Mouse (Mus musculus): ENCODE data around the gene S100a5. TPM values are rescaled to one million over a fixed set of nuclear protein-coding genes. Genes with fewer than 3 reads are reported as not detected.

Gene S100a5
- polyA plus RNA-seq, 1 experiment from 2014 or later, result not detected

DNA sequence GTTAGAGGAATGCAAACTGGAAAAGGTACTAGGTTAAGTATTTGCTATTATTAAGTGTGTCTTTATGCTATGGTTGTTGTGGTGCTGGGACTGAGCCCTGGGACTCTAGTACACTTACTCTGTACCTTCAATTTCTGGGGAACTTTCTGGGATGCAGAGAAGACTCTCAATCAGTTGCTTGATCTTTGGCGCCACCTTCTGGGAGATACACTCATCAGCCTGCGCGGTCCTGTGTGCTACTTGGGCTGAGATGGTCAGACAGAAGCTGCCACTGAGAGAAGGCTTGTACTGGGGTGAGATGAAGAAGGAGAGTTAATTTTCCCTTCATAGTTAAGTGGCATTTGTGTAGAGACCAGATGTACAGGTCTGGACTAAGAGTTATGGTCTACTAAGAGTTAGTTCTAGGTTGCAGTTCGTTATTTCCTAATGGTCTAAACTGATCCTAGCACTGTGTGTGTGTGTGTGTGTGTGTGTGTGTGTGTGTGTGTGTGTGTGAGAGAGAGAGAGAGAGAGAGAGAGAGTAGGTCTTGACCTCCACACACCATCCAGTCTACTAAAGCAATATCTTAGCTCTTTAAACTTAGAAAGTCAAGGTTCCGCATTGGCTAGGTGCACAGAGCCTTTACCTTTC lies 44.7 kb downstream of the S100a5 start:
- 36% methylated on average over 5 of the region's 5 CpGs for WGBS
- H3K27ac ChIP-seq (replicated peaks; ENCODE audit: low read depth, low read length), result no peak overlapping the region
- no peaks in the 10 kb centered on the region for H3K36me3 ChIP-seq (replicated peaks; ENCODE audit: control insufficient read depth, insufficient read depth, low read depth, low read length)
- DNase-seq (ENCODE audit: low spot score), result peak; percentile 93
- no peaks in the 10 kb centered on the region for H3K27me3 ChIP-seq (ENCODE audit: control insufficient read depth, insufficient read depth, low read length)
- H3K9me3 ChIP-seq (replicated peaks; ENCODE audit: control insufficient read depth, low read length), result no peaks in the 10 kb centered on the region
- H3K4me3 ChIP-seq (ENCODE audit: low read depth, low read length), result no peak overlapping the region
- H3K9ac ChIP-seq (replicated peaks; ENCODE audit: low read length), result no peak overlapping the region
- H3K4me1 ChIP-seq (ENCODE audit: control insufficient read depth, insufficient read depth, low read length), result no peaks in the 10 kb centered on the region
- ATAC-seq (replicated peaks; ENCODE audit: insufficient number of reproducible peaks, low FRiP score, low TSS enrichment, low read depth), result peak; percentile 79
- no peak overlapping the region for H3K4me2 ChIP-seq (ENCODE audit: low read depth, low read length)

DNA sequence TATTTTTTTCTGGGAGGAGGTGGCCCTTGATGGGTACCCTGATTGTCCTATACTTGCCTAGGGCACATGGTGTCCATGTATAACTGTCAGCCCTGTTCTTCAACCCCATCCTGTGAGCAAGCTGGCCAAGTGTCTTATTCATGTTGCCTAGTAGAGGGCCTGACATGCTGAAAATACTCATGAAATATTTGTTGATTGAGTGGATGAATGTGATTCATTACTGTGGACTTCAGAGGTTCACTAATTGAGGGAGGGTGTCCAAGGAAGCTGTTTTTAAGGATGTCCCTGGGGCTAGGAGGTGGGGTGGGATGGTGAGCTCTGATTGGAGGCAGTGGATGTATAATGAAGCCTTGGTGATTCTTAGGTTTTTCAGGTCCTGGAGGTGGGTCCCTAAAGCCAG lies 45.4 kb downstream of the S100a5 start, which contains the start of gene S100a7a:
S100a7a (plus strand) TSS at position 301 of the 400 bp plus-strand sequence.
- ATAC-seq (replicated peaks; ENCODE audit: insufficient number of reproducible peaks, low FRiP score, low TSS enrichment, low read depth) (no peak), DNase-seq (ENCODE audit: low spot score) (no peak)
- H3K27me3 ChIP-seq (ENCODE audit: control insufficient read depth, insufficient read depth, low read length), result no peaks in the 10 kb centered on the region
- H3K4me3 ChIP-seq (ENCODE audit: low read depth, low read length), result no peak within 1 kb of the TSS
- H3K4me1 ChIP-seq (ENCODE audit: control insufficient read depth, insufficient read depth, low read length), result no peaks in the 10 kb centered on the region
- H3K9ac ChIP-seq (replicated peaks; ENCODE audit: low read length), result no peak within 1 kb of the TSS
- no peaks in the 10 kb centered on the region for H3K36me3 ChIP-seq (replicated peaks; ENCODE audit: control insufficient read depth, insufficient read depth, low read depth, low read length)
- H3K4me2 ChIP-seq (ENCODE audit: low read depth, low read length), result no peak within 1 kb of the TSS
- H3K9me3 ChIP-seq (replicated peaks; ENCODE audit: control insufficient read depth, low read length), result no peaks in the 10 kb centered on the region
- no peak within 1 kb of the TSS for H3K27ac ChIP-seq (replicated peaks; ENCODE audit: low read depth, low read length)

GRCm38 (mm10) chr3:90657405-90657804 lies 49.1 kb downstream of the S100a5 start:
- Histone ChIP-seq H3K4me2 (ENCODE audit: low read depth, low read length) (no peak overlapping the region), H3K9ac (replicated peaks; ENCODE audit: low read length) (no peak overlapping the region), H3K36me3 (replicated peaks; ENCODE audit: control insufficient read depth, insufficient read depth, low read depth, low read length) (no peaks in the 10 kb centered on the region), H3K4me1 (ENCODE audit: control insufficient read depth, insufficient read depth, low read length) (no peaks in the 10 kb centered on the region), H3K9me3 (replicated peaks; ENCODE audit: control insufficient read depth, low read length) (no peaks in the 10 kb centered on the region), H3K4me3 (ENCODE audit: low read depth, low read length) (no peak overlapping the region), H3K27me3 (ENCODE audit: control insufficient read depth, insufficient read depth, low read length) (no peaks in the 10 kb centered on the region), H3K27ac (replicated peaks; ENCODE audit: low read depth, low read length) (no peak overlapping the region)
- no peak for DNase-seq (ENCODE audit: low spot score)
- WGBS, result 79% methylated on average over 4 of the region's 4 CpGs
- ATAC-seq (replicated peaks; ENCODE audit: insufficient number of reproducible peaks, low FRiP score, low TSS enrichment, low read depth), result no peak

GRCm38 (mm10) chr3:90659364-90660044 lies 51.2 kb downstream of the S100a5 start:
- ATAC-seq (replicated peaks; ENCODE audit: insufficient number of reproducible peaks, low FRiP score, low TSS enrichment, low read depth) (no peak), DNase-seq (ENCODE audit: low spot score) (no peak)
- no peaks in the 10 kb centered on the region for H3K36me3 ChIP-seq (replicated peaks; ENCODE audit: control insufficient read depth, insufficient read depth, low read depth, low read length)
- no peaks in the 10 kb centered on the region for H3K27me3 ChIP-seq (ENCODE audit: control insufficient read depth, insufficient read depth, low read length)
- no peak overlapping the region for H3K27ac ChIP-seq (replicated peaks; ENCODE audit: low read depth, low read length)
- no peak overlapping the region for H3K4me2 ChIP-seq (ENCODE audit: low read depth, low read length)
- no peak overlapping the region for H3K4me3 ChIP-seq (ENCODE audit: low read depth, low read length)
- H3K9ac ChIP-seq (replicated peaks; ENCODE audit: low read length), result no peak overlapping the region
- no peaks in the 10 kb centered on the region for H3K4me1 ChIP-seq (ENCODE audit: control insufficient read depth, insufficient read depth, low read length)
- no peaks in the 10 kb centered on the region for H3K9me3 ChIP-seq (replicated peaks; ENCODE audit: control insufficient read depth, low read length)

Other genes starting within 250 kb of the S100a5 start
- 15.3 and 16.8 TPM in 2 replicates for gene Slc27a3, start 218.6 kb upstream of the S100a5 start, polyA plus RNA-seq (2014; fragmentation: Nextera tagmentation; extraction: Ambion mirVana)
- 31.7 and 32.1 TPM in 2 replicates for gene Ints3, start 174.9 kb upstream of the S100a5 start, polyA plus RNA-seq (2014; fragmentation: Nextera tagmentation; extraction: Ambion mirVana)
- gene Npr1, start 142.7 kb upstream of the S100a5 start, polyA plus RNA-seq (2014; fragmentation: Nextera tagmentation; extraction: Ambion mirVana), result 1.7 and 3.0 TPM in 2 replicates
- gene Ilf2, start 132.4 kb upstream of the S100a5 start, polyA plus RNA-seq (2014; fragmentation: Nextera tagmentation; extraction: Ambion mirVana), result 364 and 383 TPM in 2 replicates
- gene Snapin, start 117.5 kb upstream of the S100a5 start, polyA plus RNA-seq (2014; fragmentation: Nextera tagmentation; extraction: Ambion mirVana), result 63.3 and 65.8 TPM in 2 replicates
- gene Chtop, start 99.0 kb upstream of the S100a5 start, polyA plus RNA-seq (2014; fragmentation: Nextera tagmentation; extraction: Ambion mirVana), result 126 and 132 TPM in 2 replicates
- 8.4 and 13.4 TPM in 2 replicates for gene S100a1, start 94.1 kb upstream of the S100a5 start, polyA plus RNA-seq (2014; fragmentation: Nextera tagmentation; extraction: Ambion mirVana)
- gene S100a13, start 94.1 kb upstream of the S100a5 start, polyA plus RNA-seq (2014; fragmentation: Nextera tagmentation; extraction: Ambion mirVana), result 12.9 and 14.6 TPM in 2 replicates
- 0.32 TPM in 1 of 2 replicates, not detected in the other for gene S100a14, start 81.7 kb upstream of the S100a5 start, polyA plus RNA-seq (2014; fragmentation: Nextera tagmentation; extraction: Ambion mirVana)
- gene S100a16, start 71.3 kb upstream of the S100a5 start, polyA plus RNA-seq (2014; fragmentation: Nextera tagmentation; extraction: Ambion mirVana), result 48.2 and 52.1 TPM in 2 replicates
- not detected in 2 replicates for gene S100a3, start 47.9 kb upstream of the S100a5 start, polyA plus RNA-seq (2014; fragmentation: Nextera tagmentation; extraction: Ambion mirVana)
- not detected in 2 replicates for gene S100a2, start 18.3 kb upstream of the S100a5 start, polyA plus RNA-seq (2014; fragmentation: Nextera tagmentation; extraction: Ambion mirVana)
- not detected in 2 replicates for gene Gm42674, start 6.6 kb upstream of the S100a5 start, polyA plus RNA-seq (2014; fragmentation: Nextera tagmentation; extraction: Ambion mirVana)
- gene S100a4, start 4.8 kb upstream of the S100a5 start, polyA plus RNA-seq (2014; fragmentation: Nextera tagmentation; extraction: Ambion mirVana), result 3.4 and 3.9 TPM in 2 replicates
- 23.7 and 25.3 TPM in 2 replicates for gene S100a6, start 4.4 kb downstream of the S100a5 start, polyA plus RNA-seq (2014; fragmentation: Nextera tagmentation; extraction: Ambion mirVana)
- not detected in 2 replicates for gene S100a7a, start 45.5 kb downstream of the S100a5 start, polyA plus RNA-seq (2014; fragmentation: Nextera tagmentation; extraction: Ambion mirVana)
- gene S100a8, start 60.5 kb downstream of the S100a5 start, polyA plus RNA-seq (2014; fragmentation: Nextera tagmentation; extraction: Ambion mirVana), result 10.5 and 13.2 TPM in 2 replicates
- gene S100a9, start 87.2 kb downstream of the S100a5 start, polyA plus RNA-seq (2014; fragmentation: Nextera tagmentation; extraction: Ambion mirVana), result 5.7 and 5.8 TPM in 2 replicates
- gene Pglyrp4, start 118.4 kb downstream of the S100a5 start, polyA plus RNA-seq (2014; fragmentation: Nextera tagmentation; extraction: Ambion mirVana), result not detected in 2 replicates
- gene Gm5849, start 169.4 kb downstream of the S100a5 start, polyA plus RNA-seq (2014; fragmentation: Nextera tagmentation; extraction: Ambion mirVana), result not detected in 2 replicates